Mouse (Mus musculus): ENCODE data around the gene C1ql3. TPM values are rescaled to one million over a fixed set of nuclear protein-coding genes. Genes with fewer than 3 reads are reported as not detected.
A peak's percentile ranks its signal among the peaks of the same experiment; 100 is the strongest.

C1ql3 gene
- total RNA-seq (2015) (not detected in 2 replicates), total RNA-seq (2017) (not detected in 2 replicates)

- no peak for ATAC-seq (ENCODE audit: poor library complexity, severe bottlenecking)
Observed at GRCm38 (mm10) chr2:13011472-13011871, at the start of gene C1ql3. C1ql3 (minus strand) TSS chr2:13011806.

GRCm38 (mm10) chr2:13060426-13061170, 49.0 kb upstream of the C1ql3 start:
- no peak for ATAC-seq (ENCODE audit: poor library complexity, severe bottlenecking)

GRCm38 (mm10) chr2:13048649-13049048, 37.0 kb upstream of the C1ql3 start:
- ATAC-seq (ENCODE audit: poor library complexity, severe bottlenecking) = no peak

GRCm38 (mm10) chr2:13044555-13044954, 32.9 kb upstream of the C1ql3 start:
- ATAC-seq (ENCODE audit: poor library complexity, severe bottlenecking) = no peak

GRCm38 (mm10) chr2:13039785-13040184, 28.2 kb upstream of the C1ql3 start:
- no peak for ATAC-seq (ENCODE audit: poor library complexity, severe bottlenecking)

- ATAC-seq (ENCODE audit: poor library complexity, severe bottlenecking) = no peak
Observed at GRCm38 (mm10) chr2:13038772-13039171, 27.2 kb upstream of the C1ql3 start.

- ATAC-seq (ENCODE audit: poor library complexity, severe bottlenecking) = no peak
Observed at GRCm38 (mm10) chr2:13018861-13019260, 7.3 kb upstream of the C1ql3 start.

GRCm38 (mm10) chr2:13018382-13018781, 6.8 kb upstream of the C1ql3 start:
- ATAC-seq (ENCODE audit: poor library complexity, severe bottlenecking) = no peak

GRCm38 (mm10) chr2:13011973-13012372, 367 bp upstream of the C1ql3 start:
- ATAC-seq (ENCODE audit: poor library complexity, severe bottlenecking) = no peak

- ATAC-seq (ENCODE audit: poor library complexity, severe bottlenecking) = peak; percentile 35; the same call in 1 of the 2 replicates
Observed at GRCm38 (mm10) chr2:13010460-13011341, 905 bp downstream of the C1ql3 start.

- no peak for ATAC-seq (ENCODE audit: poor library complexity, severe bottlenecking)
Observed at GRCm38 (mm10) chr2:13010030-13010459, 1.6 kb downstream of the C1ql3 start.

GRCm38 (mm10) chr2:13009261-13009972, 2.2 kb downstream of the C1ql3 start:
- no peak for ATAC-seq (ENCODE audit: poor library complexity, severe bottlenecking)

- ATAC-seq (ENCODE audit: poor library complexity, severe bottlenecking) = no peak
Observed at GRCm38 (mm10) chr2:13008433-13008832, 3.2 kb downstream of the C1ql3 start.

GRCm38 (mm10) chr2:13000026-13000425, 11.6 kb downstream of the C1ql3 start:
- no peak for ATAC-seq (ENCODE audit: poor library complexity, severe bottlenecking)

- no peak for ATAC-seq (ENCODE audit: poor library complexity, severe bottlenecking)
Observed at GRCm38 (mm10) chr2:12984901-12985732, 26.5 kb downstream of the C1ql3 start.

- ATAC-seq (ENCODE audit: poor library complexity, severe bottlenecking) = no peak
Observed at GRCm38 (mm10) chr2:12978771-12979170, 32.8 kb downstream of the C1ql3 start.

GRCm38 (mm10) chr2:12977367-12977766, 34.2 kb downstream of the C1ql3 start:
- ATAC-seq (ENCODE audit: poor library complexity, severe bottlenecking) = no peak

- no peak for ATAC-seq (ENCODE audit: poor library complexity, severe bottlenecking)
Observed at GRCm38 (mm10) chr2:12973752-12974151, 37.9 kb downstream of the C1ql3 start.

- ATAC-seq (ENCODE audit: poor library complexity, severe bottlenecking) = no peak
Observed at GRCm38 (mm10) chr2:12970049-12970724, 41.4 kb downstream of the C1ql3 start.

All from megakaryocyte, adult 5-6 weeks (primary cell).